Mouse (Mus musculus): ENCODE measurements at regions not wholly inside any gene's neighbourhood (a gene's known extent, or its start where the extent isn't known, plus 50 kb on each side); places are given as distances from the start of the nearest gene placed in this dataset.
"Not testable (repeated sequence)": the region's sequence is repeated elsewhere in the genome, so short reads cannot be mapped to it uniquely, and the experiment has no call there.

GRCm38 (mm10) chr8:37048912-37049692 is 55.7 kb downstream of the AI429214 start:
- no peak for DNase-seq (ENCODE audit: low spot score)

GRCm38 (mm10) chr8:37049969-37050683 is 56.7 kb downstream of the AI429214 start:
- no peak for DNase-seq (ENCODE audit: low spot score)

DNA sequence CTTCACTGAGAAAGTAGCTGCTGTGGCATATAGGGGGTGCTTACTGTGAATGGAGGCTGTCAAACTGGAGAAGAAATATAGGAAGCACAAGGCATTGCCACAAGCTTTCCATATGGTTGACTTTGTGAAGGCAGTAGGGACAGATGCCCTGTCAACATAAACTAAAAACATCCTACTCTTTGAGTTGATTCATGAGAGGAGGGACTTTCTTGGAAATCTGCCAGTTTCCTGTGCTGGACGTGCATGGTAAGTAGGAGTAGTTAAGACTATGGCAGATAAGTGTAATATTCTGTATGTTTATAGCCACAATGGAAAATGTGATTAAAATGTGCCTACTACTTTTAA is 57.3 kb downstream of the AI429214 start:
- no peak for DNase-seq (ENCODE audit: low spot score)

DNA sequence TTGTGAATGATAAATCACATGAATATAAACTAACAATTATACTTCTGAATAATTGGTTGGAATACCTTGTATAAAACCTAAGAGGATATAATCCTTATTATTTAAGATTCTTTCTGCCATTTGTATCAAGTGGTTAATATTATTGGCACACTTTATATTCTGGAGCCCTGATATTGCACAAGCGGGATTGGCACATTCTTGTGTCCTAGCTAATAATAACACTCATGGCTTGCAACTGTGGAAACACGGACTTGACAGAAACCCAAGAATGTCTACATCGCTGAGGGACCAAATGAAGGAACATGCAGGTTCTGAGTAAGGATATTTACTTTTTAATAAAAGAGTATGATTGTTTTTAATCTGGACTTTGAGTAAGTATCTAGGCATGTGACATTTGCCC is 63.0 kb downstream of the AI429214 start:
- DNase-seq (ENCODE audit: low spot score), result peak; percentile 67

DNA sequence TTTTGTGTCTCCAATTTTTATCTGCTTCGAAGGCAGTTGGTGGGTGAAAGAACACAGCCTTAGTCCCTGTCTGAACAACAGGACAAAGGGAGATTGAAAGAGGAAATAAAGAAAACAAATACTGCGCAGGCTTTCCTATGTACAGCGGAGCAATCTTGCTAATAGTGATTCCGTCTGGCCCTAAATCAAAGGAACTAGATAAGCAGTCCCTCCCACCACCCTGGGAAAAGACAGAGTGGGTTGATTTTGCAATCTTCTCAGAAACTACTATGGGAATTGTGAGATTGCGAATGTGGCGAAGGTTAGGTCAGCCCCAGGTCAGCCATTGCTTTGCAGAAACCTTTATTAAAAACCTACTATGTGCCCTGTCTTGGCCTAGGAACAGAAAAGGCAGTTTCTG is 65.0 kb downstream of the AI429214 start:
- DNase-seq (ENCODE audit: low spot score), result peak; percentile 33

- DNase-seq (ENCODE audit: low spot score), result peak; percentile 74
Measured at GRCm38 (mm10) chr8:37062012-37062944, 68.9 kb downstream of the AI429214 start.

- DNase-seq (ENCODE audit: low spot score), result peak; percentile 79
Measured at GRCm38 (mm10) chr8:37063764-37064331, 70.4 kb downstream of the AI429214 start.

- DNase-seq (ENCODE audit: low spot score), result no peak
Measured at GRCm38 (mm10) chr8:37072905-37073304, 79.5 kb downstream of the AI429214 start.

GRCm38 (mm10) chr8:37099727-37100126 is 106.3 kb downstream of the AI429214 start:
- DNase-seq (ENCODE audit: low spot score), result no peak

DNA sequence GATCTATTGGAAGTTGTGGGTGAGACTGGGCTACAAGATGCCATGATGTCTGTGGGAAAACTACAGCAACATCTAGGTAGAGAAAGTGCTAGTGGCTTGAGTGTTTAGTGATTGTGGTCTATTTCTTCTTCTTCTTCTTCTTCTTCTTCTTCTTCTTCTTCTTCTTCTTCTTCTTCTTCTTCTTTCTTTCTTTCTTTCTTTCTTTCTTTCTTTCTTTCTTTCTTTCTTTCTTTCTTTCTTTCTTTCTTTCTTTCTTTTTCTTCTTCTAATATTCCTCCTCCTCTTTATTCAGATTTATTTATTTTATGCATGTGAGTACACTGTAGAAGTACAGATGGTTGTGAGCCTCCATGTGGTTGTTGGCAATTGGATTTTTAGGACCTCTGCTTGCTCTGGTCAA is 119.0 kb downstream of the AI429214 start:
- DNase-seq (ENCODE audit: low spot score), result not testable (repeated sequence)

GRCm38 (mm10) chr8:37125834-37126233 is 132.4 kb downstream of the AI429214 start:
- DNase-seq (ENCODE audit: low spot score), result no peak

- no peak for DNase-seq (ENCODE audit: low spot score)
Measured at GRCm38 (mm10) chr8:37129670-37130069, 136.3 kb downstream of the AI429214 start.

DNA sequence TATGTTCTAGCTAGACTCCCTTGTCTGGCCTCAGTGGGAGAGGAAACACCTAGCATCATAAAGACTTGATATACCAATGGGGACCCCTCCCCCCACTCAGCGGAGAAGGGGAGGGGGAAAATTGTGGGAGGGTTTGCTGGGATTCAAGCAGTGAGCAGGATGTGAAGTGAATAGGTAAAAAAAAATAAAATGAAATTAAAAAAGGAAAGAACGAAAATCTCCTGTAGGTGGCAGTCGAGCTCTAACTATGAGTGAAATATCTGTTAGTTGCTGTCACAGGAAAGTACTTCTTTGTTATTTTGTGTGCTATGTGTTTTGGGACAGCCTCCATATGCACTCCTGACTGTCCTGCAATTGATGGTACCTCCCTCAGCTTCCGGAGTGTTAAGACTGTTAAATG is 138.6 kb downstream of the AI429214 start:
- no peak for DNase-seq (ENCODE audit: low spot score)

DNA sequence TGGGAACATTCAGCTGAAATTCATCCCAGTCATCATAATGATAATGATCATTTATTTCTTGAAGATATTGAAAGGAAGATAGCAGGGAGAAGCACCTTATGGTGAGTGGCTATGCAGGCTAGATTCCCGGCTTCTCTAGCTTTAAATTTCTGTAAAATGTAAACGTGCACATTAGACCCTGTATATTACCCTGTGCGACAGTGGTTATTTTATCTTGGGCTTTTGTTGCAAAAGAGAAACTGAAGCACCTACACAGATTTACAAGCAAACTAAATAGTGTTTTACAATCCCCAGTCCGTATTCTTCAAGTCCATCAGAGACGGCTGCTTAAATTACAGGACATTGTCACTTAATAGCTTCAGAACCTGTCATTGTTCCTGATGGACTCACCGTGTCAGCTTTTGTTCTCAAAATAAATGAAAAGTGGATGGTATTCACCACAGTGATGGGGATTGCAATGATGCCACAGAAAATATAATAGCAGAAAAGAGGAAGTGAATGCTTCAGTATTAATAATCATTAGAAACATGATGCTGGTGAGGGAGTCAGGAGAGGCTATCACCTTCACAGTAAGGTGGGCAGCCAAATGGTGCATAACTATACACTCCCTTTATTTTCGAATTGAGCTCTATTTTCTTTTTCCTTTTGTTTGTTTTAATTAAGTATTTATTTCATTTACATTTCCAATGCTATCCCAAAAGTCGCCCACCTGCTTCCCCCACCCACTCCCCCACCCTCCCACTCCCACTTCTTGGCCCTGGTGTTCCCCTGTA is 141.0 kb downstream of the AI429214 start:
- DNase-seq (ENCODE audit: low spot score), result no peak

GRCm38 (mm10) chr8:37150286-37150685 is 156.9 kb downstream of the AI429214 start:
- no peak for DNase-seq (ENCODE audit: low spot score)

DNA sequence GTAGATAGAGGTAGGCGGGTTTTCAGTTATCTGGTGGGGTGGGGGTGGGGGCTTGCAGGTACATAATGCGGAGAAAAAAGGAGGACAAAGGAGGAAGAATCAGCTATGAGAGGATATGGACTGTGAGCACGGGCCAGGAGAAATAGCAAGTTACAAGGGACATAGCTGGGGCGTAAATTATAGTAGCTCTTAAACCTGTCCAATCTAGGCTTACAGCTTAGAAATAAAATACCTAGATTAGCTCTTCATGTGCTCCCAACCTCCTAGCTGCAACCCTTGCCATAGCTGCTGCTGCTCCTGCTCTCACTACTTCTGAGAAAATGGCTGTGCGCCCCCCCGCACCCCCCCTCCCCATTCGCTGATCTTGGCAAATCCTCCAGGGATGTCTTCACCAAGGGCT is 161.0 kb downstream of the AI429214 start:
- no peak for DNase-seq (ENCODE audit: low spot score)

DNA sequence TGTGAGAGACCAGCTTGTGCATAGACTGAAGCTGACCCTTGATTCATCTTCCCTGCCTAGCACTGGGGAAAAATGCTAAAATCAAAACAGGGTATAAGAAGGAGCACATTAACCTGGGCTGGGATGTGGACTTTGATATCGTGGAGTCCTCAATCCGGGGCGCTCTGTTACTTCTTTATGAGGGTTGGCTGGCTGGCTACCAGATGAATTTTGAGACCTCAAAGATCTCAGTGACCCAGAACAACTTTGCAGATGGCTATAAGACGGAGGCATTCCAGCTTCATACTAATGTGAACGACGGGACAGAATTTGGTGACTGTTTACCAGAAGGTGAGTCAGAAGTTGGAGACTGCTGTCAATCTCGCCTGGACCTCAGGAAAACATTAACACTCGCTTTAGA is 161.5 kb downstream of the AI429214 start:
- no peak for DNase-seq (ENCODE audit: low spot score)

- peak; percentile 6 for DNase-seq (ENCODE audit: low spot score)
Measured at GRCm38 (mm10) chr8:37159481-37159880, 166.1 kb downstream of the AI429214 start.

- DNase-seq (ENCODE audit: low spot score), result no peak
Measured at GRCm38 (mm10) chr8:37196859-37197258, 203.5 kb downstream of the AI429214 start.

GRCm38 (mm10) chr8:37215894-37216293 is 222.5 kb downstream of the AI429214 start:
- no peak for DNase-seq (ENCODE audit: low spot score)

DNA sequence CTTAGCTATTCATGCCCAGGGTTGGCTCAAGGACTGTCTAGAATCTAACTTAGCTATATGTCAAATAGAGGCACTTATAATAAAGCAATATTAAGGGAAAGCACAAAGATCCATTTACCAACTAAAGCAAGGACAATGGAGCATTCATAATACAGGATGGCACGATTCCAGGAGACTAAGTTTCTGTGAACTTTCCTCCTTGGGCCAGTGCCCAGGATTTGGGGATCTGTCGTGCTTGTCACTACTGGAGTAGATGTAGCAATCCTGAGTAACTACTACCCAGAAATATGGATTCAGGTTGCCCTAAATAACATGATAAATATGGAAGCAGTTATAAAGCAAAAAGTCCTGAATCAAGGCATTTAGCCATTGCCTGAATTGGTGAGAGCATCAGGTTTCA is 233.7 kb downstream of the AI429214 start:
- DNase-seq (ENCODE audit: low spot score), result no peak

All from heart, adult 8-10 months (tissue).